Mouse (Mus musculus): ENCODE data around the gene Ypel1. TPM values are rescaled to one million over a fixed set of nuclear protein-coding genes. Genes with fewer than 3 reads are reported as not detected.

The Ypel1 gene
- total RNA-seq, 2 experiments from 2014 or later: 0.88 to 0.89 TPM

Small RNA genes within 50 kb of the gene (microRNA-seq; reads per million reads assigned to microRNA genes)
- 106 to 129 reads per million in 2 experiments for gene Mir130b
- gene Mir301b: 1.9 to 2.5 reads per million in 2 experiments

Other genes starting within 250 kb of the Ypel1 start
- not detected for gene Spag6l, start 240.2 kb upstream of the Ypel1 start, total RNA-seq (2021)
- not detected for gene Igll1, start 205.7 kb upstream of the Ypel1 start, total RNA-seq (2021)
- gene Top3b, start 199.0 kb upstream of the Ypel1 start, total RNA-seq (2021): 10 to 100 TPM; 20.8 to 22.6 TPM
- not detected for gene Vpreb1, start 198.9 kb upstream of the Ypel1 start, total RNA-seq (2021)
- gene Ppm1f, start 173.2 kb upstream of the Ypel1 start, total RNA-seq (2021): 10 to 100 TPM; 14.4 to 14.8 TPM
- gene Mapk1, start 86.3 kb upstream of the Ypel1 start, total RNA-seq (2021): 10 to 100 TPM; 88.8 to 94.5 TPM
- 10 to 100 TPM; 27.7 to 29.2 TPM for gene Ppil2, start 41.6 kb downstream of the Ypel1 start, total RNA-seq (2021)
- not detected for gene 2610318N02Rik, start 55.5 kb downstream of the Ypel1 start, total RNA-seq (2021)
- 1 to 10 TPM; 3.4 to 6.1 TPM for gene Sdf2l1, start 62.7 kb downstream of the Ypel1 start, total RNA-seq (2021)
- gene Ydjc, start 74.9 kb downstream of the Ypel1 start, total RNA-seq (2021): under 1 TPM; 0.40 to 0.53 TPM
- gene Ccdc116, start 77.5 kb downstream of the Ypel1 start, total RNA-seq (2021): under 1 TPM in 1 of 2 experiments, not detected in 1; 0.13 TPM
- 100 to 1,000 TPM; 144 TPM for gene Ube2l3, start 133.0 kb downstream of the Ypel1 start, total RNA-seq (2021)
- under 1 TPM in 1 of 2 experiments, not detected in 1; 0.10 TPM for gene Rimbp3, start 138.9 kb downstream of the Ypel1 start, total RNA-seq (2021)
- 1 to 10 TPM; 1.1 to 1.2 TPM for gene Hic2, start 163.9 kb downstream of the Ypel1 start, total RNA-seq (2021)
- 1 to 10 TPM in 1 of 2 experiments, under 1 TPM in 1; 0.96 to 1.2 TPM for gene Tmem191c, start 206.4 kb downstream of the Ypel1 start, total RNA-seq (2021)

All from gastrocnemius, postnatal 14 days (tissue).